Mouse (Mus musculus) adrenal gland, adult 2 months (tissue): ENCODE results near the gene Olfr12. TPM values are rescaled to one million over a fixed set of nuclear protein-coding genes. Genes with fewer than 3 reads are reported as not detected.

ENCODE experiments used
- DNase-seq: peaks from one replicate; pipeline ENCODE4 v3.0.0; 2021
- polyA plus RNA-seq: library from polyadenylated mRNA; depleted of rRNA; stranded (reverse); fragments of >200 nt; gene quantifications from 2 replicates; pipeline ENCODE4 v1.2.3, GENCODE M21; 2012; rRNA removed
- total RNA-seq, 2 experiments: library from RNA; stranded (reverse); gene quantifications; 2 replicates each; pipeline ENCODE4 v1.2.3; 2021

Olfr12 gene
- total and polyA plus RNA-seq, 3 experiments = not detected

GRCm38 (mm10) chr1:92641514-92642272 is 24.1 kb downstream of the Olfr12 start, which contains the start of gene Cops9:
Cops9 (minus strand) TSS chr1:92641985.
- DNase-seq = peak; percentile 95

DNA sequence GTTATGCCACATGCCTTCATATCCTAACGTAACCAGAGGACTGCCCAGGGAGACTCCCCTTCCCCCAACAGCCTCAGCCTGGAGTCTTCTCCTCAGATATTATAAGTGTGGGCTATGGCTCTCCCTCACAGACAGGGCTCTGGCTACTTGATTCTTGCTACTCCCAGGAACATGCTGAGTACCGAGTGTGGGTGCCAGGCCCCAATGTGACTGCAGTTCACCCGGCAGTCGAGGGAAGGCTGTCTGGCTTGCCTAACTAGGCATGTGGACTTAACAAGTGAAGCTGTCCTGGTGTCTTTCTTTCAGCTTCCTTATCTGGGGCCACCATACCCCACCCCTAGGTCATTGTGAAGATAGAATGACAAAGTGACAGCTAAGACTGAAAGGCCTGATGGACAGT is 26.1 kb downstream of the Olfr12 start:
- DNase-seq = no peak

DNA sequence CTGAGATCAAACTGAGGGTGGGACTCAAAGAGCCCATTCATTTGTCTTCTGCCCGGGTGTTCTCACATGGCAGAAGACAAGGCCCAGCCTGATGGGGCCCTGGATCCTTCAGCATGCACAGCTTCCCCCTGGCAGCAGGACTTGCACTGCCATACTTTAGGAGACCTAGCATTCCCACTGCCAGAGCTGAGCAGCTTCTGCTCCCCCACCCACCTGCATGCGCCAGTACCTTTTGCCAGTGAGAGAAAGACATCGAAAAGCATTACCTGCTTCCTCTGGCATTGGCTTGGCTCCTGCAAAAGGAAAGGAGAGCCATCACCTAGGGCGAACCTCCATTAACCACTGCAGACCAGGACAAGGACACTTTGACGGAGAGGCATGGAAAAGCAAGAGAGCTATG is 27.3 kb downstream of the Olfr12 start:
- DNase-seq = no peak

- no peak for DNase-seq
These were observed 28.5 kb downstream of the Olfr12 start for GRCm38 (mm10) chr1:92646111-92646510.

GRCm38 (mm10) chr1:92646601-92647000 is 29.0 kb downstream of the Olfr12 start:
- no peak for DNase-seq

DNA sequence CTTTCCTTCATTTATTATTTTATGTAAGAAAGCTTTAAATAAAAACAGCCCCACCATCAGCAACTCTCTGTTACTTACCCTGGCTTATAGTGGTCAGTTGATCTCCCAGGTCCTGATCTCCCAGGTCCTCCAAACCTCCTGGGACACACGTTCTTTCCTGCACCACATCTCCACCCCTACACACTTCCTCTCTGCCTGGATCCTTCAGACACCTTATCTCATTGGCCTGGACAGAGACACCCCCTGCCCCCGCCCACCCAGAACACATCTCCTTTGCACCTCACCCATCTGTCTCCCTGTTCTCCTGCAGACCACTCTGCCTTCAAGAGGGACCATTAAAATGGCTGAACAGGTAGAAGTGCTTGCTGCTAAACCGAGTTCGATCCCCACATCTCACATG is 29.4 kb downstream of the Olfr12 start:
- no peak for DNase-seq

- DNase-seq = peak; percentile 76
These were observed 30.2 kb downstream of the Olfr12 start for GRCm38 (mm10) chr1:92647752-92648151.

DNA sequence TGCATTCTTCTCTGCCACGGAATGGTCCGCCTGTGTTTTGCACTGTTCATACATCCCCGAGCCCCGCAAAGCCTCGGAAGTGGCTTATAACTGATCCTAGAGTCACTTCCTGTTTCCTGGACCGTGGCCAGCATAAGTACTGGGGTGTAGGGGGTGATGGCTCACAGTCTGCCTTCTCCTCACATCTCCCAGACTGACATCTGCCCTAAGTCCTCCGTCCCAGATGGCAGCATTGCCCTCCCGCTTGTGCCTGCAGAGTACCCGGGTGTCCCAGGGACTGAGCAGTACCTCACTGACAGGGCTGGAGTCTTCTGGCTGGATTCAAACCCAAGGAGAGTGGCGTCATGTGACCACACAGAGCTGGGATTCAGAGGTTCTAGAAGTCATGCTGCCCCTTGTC is 30.6 kb downstream of the Olfr12 start:
- no peak for DNase-seq

DNA sequence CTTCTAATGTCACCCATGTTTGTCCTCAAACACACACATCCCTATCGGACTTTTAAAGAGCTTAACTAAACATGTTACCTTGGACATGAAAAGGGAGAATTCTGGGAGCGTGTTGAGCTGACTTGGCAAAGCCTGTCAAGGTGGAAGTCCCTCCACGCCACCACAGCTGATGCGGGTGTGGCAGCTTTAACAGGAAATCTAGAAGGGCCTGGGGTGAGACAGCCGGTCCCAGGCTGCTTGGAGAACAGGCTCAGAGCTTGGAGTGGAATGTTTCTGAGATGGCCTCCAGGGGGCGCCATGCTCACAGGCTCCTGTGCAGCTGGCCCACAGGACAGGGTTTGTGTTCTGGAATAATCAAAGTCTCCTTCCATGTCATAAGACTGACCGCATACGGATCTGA is 31.1 kb downstream of the Olfr12 start, which contains the start of gene Otos:
Gene Otos (minus strand): TSS at position 169 of the 400 bp plus-strand sequence.
- DNase-seq = peak; percentile 81

DNA sequence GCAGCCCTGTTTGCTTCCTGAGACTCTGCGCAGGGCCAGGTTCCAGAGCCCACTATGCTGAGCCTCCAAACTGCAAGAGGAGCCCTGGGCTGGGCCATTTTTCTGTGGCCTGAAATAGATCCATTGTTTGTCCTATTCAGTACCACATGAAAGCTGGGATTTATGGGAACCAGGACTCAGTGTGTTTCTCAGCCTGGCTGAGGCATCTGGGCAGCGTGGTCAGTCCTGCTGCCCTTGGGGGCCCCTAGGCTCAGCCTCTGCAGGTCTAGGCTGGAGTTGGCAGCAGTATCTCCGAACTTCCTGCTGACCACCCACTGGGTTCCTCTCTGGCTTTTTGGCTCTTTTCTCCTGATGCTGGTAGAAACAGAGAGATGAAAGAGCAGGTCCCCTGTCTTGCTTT is 33.9 kb downstream of the Olfr12 start:
- DNase-seq = no peak

- DNase-seq = no peak
These were observed 35.6 kb downstream of the Olfr12 start for GRCm38 (mm10) chr1:92653179-92653578.

DNA sequence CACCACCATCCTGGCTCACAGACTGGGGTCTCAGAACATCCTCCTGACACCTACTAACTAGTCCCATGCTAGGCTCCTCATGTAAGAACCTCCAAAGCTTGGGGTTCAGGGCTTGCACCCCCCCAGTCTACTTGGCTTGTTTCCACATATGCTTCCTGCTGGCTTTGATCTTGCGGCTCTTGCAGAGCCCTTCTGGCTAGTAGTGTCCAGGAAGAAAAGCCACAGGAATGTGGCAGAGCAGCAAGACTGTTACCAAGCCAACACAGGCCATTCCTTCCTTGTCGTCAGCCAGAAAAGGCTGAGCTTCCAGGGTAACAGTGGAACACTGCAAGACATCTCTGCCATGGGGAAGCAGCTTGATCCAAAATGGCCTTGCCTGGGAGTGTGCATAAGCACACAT is 37.1 kb downstream of the Olfr12 start:
- DNase-seq = no peak

DNA sequence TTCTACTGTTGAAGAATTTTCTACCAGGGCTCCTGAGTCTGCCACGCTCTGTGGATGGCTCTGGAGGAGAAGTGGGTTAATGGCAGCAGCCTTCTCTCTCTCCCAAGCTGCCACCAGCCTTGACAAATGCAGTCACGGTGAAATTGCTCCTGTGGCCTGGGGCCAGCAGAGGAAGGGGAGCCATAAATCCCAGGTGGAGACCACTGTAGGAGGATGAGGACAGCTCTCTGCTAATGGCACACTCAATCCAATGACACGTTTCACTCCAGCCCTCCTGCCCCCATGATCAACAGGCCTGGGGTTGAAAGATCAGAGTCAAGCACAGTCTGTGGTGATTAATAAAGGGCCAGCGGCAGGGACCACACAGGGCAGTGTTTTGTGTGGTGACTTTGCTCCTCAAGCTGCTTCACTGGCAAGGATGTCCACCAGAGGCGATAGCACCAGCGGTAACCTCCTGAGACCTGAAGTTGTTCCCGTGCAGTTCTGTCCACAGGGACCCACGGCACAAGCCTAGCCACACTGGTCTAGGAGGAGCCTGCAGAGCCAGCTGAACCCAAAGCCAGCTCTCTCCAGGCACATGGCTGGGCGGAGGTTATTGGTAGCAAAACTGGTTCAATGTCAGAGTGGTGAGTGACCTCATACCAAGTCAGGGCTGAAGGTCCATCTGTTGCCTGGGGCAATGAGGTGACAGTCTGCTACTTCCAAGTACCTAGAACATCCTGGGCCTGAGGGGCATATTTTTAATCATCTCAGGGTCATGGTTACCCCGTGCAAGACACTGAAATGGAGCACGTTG is 39.6 kb downstream of the Olfr12 start:
- DNase-seq = peak; percentile 80

DNA sequence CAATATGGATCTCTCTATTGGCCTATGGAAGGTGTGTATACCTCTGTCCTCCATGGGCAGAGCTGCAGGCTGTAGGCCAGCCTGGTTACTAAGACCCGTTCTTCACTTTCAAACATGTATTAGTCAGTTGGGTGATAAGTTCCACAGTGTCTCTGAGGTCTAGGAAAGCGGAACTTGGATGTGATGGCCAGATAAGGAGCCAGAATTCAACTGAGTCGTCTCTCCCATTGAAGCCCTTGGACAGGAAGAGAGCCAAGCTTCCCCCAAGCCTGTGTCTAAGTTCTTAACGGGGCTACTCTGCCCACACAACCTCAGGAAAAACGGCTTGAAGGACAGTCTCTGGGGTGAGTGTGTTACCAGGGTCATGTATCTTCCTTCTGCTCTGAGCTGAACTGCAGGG is 41.8 kb downstream of the Olfr12 start:
- no peak for DNase-seq

DNA sequence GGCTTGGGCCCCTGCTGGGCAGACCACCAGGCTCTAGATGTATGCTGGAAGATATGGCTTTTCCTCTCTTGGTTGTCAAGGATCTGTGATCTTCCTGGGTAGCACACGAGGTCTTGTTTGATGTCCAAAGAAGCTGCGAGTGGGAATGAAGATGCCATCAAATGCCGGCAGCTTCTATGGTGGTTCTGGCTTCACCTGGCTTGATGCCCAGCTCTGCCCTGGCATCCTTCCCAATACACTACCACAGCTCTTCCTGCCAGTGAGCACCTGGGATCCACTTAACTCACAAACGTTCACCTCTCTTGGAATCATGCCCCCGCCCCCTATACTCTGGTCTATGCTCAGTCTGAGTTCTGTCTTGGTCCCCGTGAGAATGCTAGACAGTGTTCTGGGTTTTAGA is 49.5 kb downstream of the Olfr12 start:
- no peak for DNase-seq

- peak; percentile 49 for DNase-seq
These were observed 51.8 kb downstream of the Olfr12 start for GRCm38 (mm10) chr1:92669430-92669829.

GRCm38 (mm10) chr1:92671326-92671725 is 53.7 kb downstream of the Olfr12 start:
- no peak for DNase-seq

Other genes with a start within 250 kb of the Olfr12 start
- 100 to 1,000 TPM; 428 to 515 TPM for gene Ndufa10, start 143.9 kb upstream of the Olfr12 start, total RNA-seq
- 106 and 107 TPM in 2 replicates for gene Ndufa10, start 143.9 kb upstream of the Olfr12 start, polyA plus RNA-seq
- gene Olfr1416, start 132.7 kb upstream of the Olfr12 start, total RNA-seq = not detected
- not detected in 2 replicates for gene Olfr1416, start 132.7 kb upstream of the Olfr12 start, polyA plus RNA-seq
- not detected for gene Olfr1415, start 121.7 kb upstream of the Olfr12 start, total RNA-seq
- gene Olfr1415, start 121.7 kb upstream of the Olfr12 start, polyA plus RNA-seq = not detected in 2 replicates
- not detected for gene Olfr1414, start 99.1 kb upstream of the Olfr12 start, total RNA-seq
- not detected in 2 replicates for gene Olfr1414, start 99.1 kb upstream of the Olfr12 start, polyA plus RNA-seq
- gene Olfr1413, start 46.5 kb upstream of the Olfr12 start, total RNA-seq = not detected
- not detected in 2 replicates for gene Olfr1413, start 46.5 kb upstream of the Olfr12 start, polyA plus RNA-seq
- gene Olfr1412, start 32.0 kb upstream of the Olfr12 start, total RNA-seq = not detected
- gene Olfr1412, start 32.0 kb upstream of the Olfr12 start, polyA plus RNA-seq = not detected in 2 replicates
- not detected for gene Olfr1411, start 23.4 kb upstream of the Olfr12 start, total RNA-seq
- not detected in 2 replicates for gene Olfr1411, start 23.4 kb upstream of the Olfr12 start, polyA plus RNA-seq
- gene Olfr1410, start 12.0 kb upstream of the Olfr12 start, total RNA-seq = not detected
- gene Olfr1410, start 12.0 kb upstream of the Olfr12 start, polyA plus RNA-seq = not detected in 2 replicates
- 100 to 1,000 TPM; 320 to 351 TPM for gene Cops9, start 24.2 kb downstream of the Olfr12 start, total RNA-seq
- gene Cops9, start 24.2 kb downstream of the Olfr12 start, polyA plus RNA-seq = 51.9 and 62.0 TPM in 2 replicates
- gene Otos, start 31.1 kb downstream of the Olfr12 start, total RNA-seq = not detected
- gene Otos, start 31.1 kb downstream of the Olfr12 start, polyA plus RNA-seq = 0.47 and 0.74 TPM in 2 replicates
- 10 to 100 TPM; 61.7 to 84.3 TPM for gene Gpc1, start 213.9 kb downstream of the Olfr12 start, total RNA-seq
- 43.3 and 49.8 TPM in 2 replicates for gene Gpc1, start 213.9 kb downstream of the Olfr12 start, polyA plus RNA-seq